Mouse (Mus musculus) liver, embryonic 11.5 days (tissue): Measurements from ENCODE around the gene Wdr5b. TPM values are rescaled to one million over a fixed set of nuclear protein-coding genes. Genes with fewer than 3 reads are reported as not detected.
"Not testable (repeated sequence)": the region's sequence is repeated elsewhere in the genome, so short reads cannot be mapped to it uniquely, and the experiment has no call there.

Source experiments
- ATAC-seq: fragments of 200-750 bp; cut with Nextera tagmentation; replicated peaks from 2 replicates; pipeline ENCODE4 v1.8.0; 2017; ENCODE audit warnings: moderate number of reproducible peaks, mild to moderate bottlenecking, moderate TSS enrichment, moderate library complexity; ENCODE audit not compliant: low FRiP score
- DNase-seq: peaks from one replicate; pipeline ENCODE4 v3.0.0-alpha.2; 2017; ENCODE audit warnings: low spot score
- H3K27ac ChIP-seq: fragments of 300-500 bp; sonication (generic); 2 replicates; pipeline ENCODE4 v1.5.1; 2014; ENCODE audit warnings: mild to moderate bottlenecking, low read depth, low read length, control low read depth
- H3K27me3 ChIP-seq: fragments of 300-500 bp; sonication (generic); replicated peaks from 2 replicates; pipeline ENCODE4 v1.6.1; 2014; ENCODE audit warnings: low read length, mixed read lengths; ENCODE audit not compliant: control insufficient read depth, insufficient read depth
- H3K36me3 ChIP-seq: fragments of 300-500 bp; sonication (generic); 2 replicates; pipeline ENCODE4 v1.6.1; 2014; ENCODE audit warnings: mild to moderate bottlenecking, low read length, moderate library complexity, mixed read lengths; ENCODE audit not compliant: control insufficient read depth, insufficient read depth
- H3K4me1 ChIP-seq: fragments of 300-500 bp; sonication (generic); replicated peaks from 2 replicates; pipeline ENCODE4 v1.6.1; 2014; ENCODE audit warnings: low read length, mixed read lengths; ENCODE audit not compliant: control insufficient read depth, insufficient read depth
- H3K4me2 ChIP-seq: fragments of 300-500 bp; sonication (generic); 2 replicates; pipeline ENCODE4 v1.6.1; 2014; ENCODE audit warnings: mild to moderate bottlenecking, control low read depth, moderate library complexity
- H3K4me3 ChIP-seq: fragments of 300-500 bp; sonication (generic); 2 replicates; pipeline ENCODE4 v1.5.1; 2014; ENCODE audit warnings: low read depth, low read length, control low read depth
- H3K9ac ChIP-seq: fragments of 300-500 bp; sonication (generic); 2 replicates; pipeline ENCODE4 v1.6.1; 2014; ENCODE audit warnings: low read depth, low read length, control low read depth
- H3K9me3 ChIP-seq: fragments of 300-500 bp; sonication (generic); 2 replicates; pipeline ENCODE4 v1.6.1; 2016; ENCODE audit warnings: low read length, inconsistent platforms, mixed read lengths; ENCODE audit not compliant: control insufficient read depth
- WGBS: fragments of 180-500 bp; shearing (Covaris S2); extraction: QIAGEN DNeasy Blood & Tissue Kit; methylation state at CpG from one replicate; pipeline ENCODE4 v1.1.7; 2014; 5-methylcytosine and 5-hydroxymethylcytosine counted together
- polyA plus RNA-seq: library from polyadenylated mRNA; unstranded; fragments of >200 nt; fragmentation: Nextera tagmentation; extraction: Ambion mirVana; gene quantifications from 2 replicates; pipeline ENCODE4 v1.2.1, GENCODE M21; 2014

The Wdr5b gene
- 4.6 and 6.3 TPM in 2 replicates for polyA plus RNA-seq

GRCm38 (mm10) chr16:36040640-36041624, at the start of gene Wdr5b:
Gene Wdr5b (plus strand): TSS chr16:36041190.
- Histone ChIP-seq H3K4me1 (peaks cover 7% of the 10 kb centered on the region), H3K9ac (peak within 1 kb of the TSS; percentile 69), H3K4me2 (peak within 1 kb of the TSS; percentile 63), H3K27me3 (no peaks in the 10 kb centered on the region), H3K9me3 (no peaks in the 10 kb centered on the region), H3K27ac (peak within 1 kb of the TSS; percentile 58), H3K36me3 (peaks cover 10% of the 10 kb centered on the region), H3K4me3 (peak within 1 kb of the TSS; percentile 62)
- WGBS: 3% methylated on average over 39 of the region's 39 CpGs
- ATAC-seq (peak; percentile 95), DNase-seq (peak; percentile 82)

GRCm38 (mm10) chr16:35992391-35992790, 48.6 kb upstream of the Wdr5b start:
- Histone ChIP-seq H3K27me3 (no peaks in the 10 kb centered on the region), H3K4me3 (no peak overlapping the region), H3K4me2 (no peak overlapping the region), H3K9me3 (no peaks in the 10 kb centered on the region), H3K27ac (no peak overlapping the region), H3K36me3 (no peaks in the 10 kb centered on the region), H3K4me1 (no peaks in the 10 kb centered on the region; the same call in 1 of the 2 replicates), H3K9ac (no peak overlapping the region)
- 78% methylated on average over 1 of the region's 1 CpGs for WGBS
- no peak for DNase-seq
- ATAC-seq: no peak

- Histone ChIP-seq H3K9ac (no peak overlapping the region), H3K4me3 (no peak overlapping the region), H3K9me3 (no peaks in the 10 kb centered on the region), H3K36me3 (no peaks in the 10 kb centered on the region), H3K4me1 (no peaks in the 10 kb centered on the region; the same call in 1 of the 2 replicates), H3K27ac (no peak overlapping the region), H3K4me2 (no peak overlapping the region), H3K27me3 (no peaks in the 10 kb centered on the region)
- ATAC-seq (no peak), DNase-seq (no peak)
- 95% methylated on average over 3 of the region's 3 CpGs for WGBS
Observed at GRCm38 (mm10) chr16:35993316-35993715, 47.7 kb upstream of the Wdr5b start.

- not testable (repeated sequence) for H3K9ac ChIP-seq, H3K27ac ChIP-seq, H3K36me3 ChIP-seq, H3K9me3 ChIP-seq, H3K4me3 ChIP-seq, ATAC-seq, H3K27me3 ChIP-seq, DNase-seq, H3K4me2 ChIP-seq, H3K4me1 ChIP-seq
- 91% methylated on average over 4 of the region's 4 CpGs for WGBS
Observed at GRCm38 (mm10) chr16:35998852-35999251, 42.1 kb upstream of the Wdr5b start.

GRCm38 (mm10) chr16:36008396-36008795, 32.6 kb upstream of the Wdr5b start:
- Histone ChIP-seq H3K27me3 (no peaks in the 10 kb centered on the region), H3K4me1 (no peaks in the 10 kb centered on the region), H3K36me3 (no peaks in the 10 kb centered on the region; the same call in 1 of the 2 replicates), H3K4me3 (no peak overlapping the region), H3K4me2 (no peak overlapping the region), H3K9me3 (no peaks in the 10 kb centered on the region), H3K9ac (no peak overlapping the region), H3K27ac (no peak overlapping the region)
- WGBS: 91% methylated on average over 3 of the region's 3 CpGs
- ATAC-seq: no peak
- no peak for DNase-seq

GRCm38 (mm10) chr16:36016335-36016734, 24.7 kb upstream of the Wdr5b start:
- H3K27ac ChIP-seq: no peak overlapping the region
- no peak for ATAC-seq

GRCm38 (mm10) chr16:36028120-36028519, 12.9 kb upstream of the Wdr5b start:
- H3K36me3 ChIP-seq, H3K4me1 ChIP-seq, H3K27me3 ChIP-seq, H3K9ac ChIP-seq, H3K4me3 ChIP-seq, H3K27ac ChIP-seq, H3K9me3 ChIP-seq, DNase-seq, H3K4me2 ChIP-seq, ATAC-seq: not testable (repeated sequence)
- 94% methylated on average over 1 of the region's 2 CpGs for WGBS

More at GRCm38 (mm10) chr16:36016335-36016734, 24.7 kb upstream of the Wdr5b start:
- Histone ChIP-seq H3K27me3 (no peaks in the 10 kb centered on the region), H3K4me3 (no peak overlapping the region), H3K9me3 (no peaks in the 10 kb centered on the region), H3K9ac (no peak overlapping the region), H3K36me3 (peaks cover 9% of the 10 kb centered on the region; the same call in 1 of the 2 replicates), H3K4me2 (no peak overlapping the region), H3K4me1 (no peaks in the 10 kb centered on the region)
- 83% methylated on average over 1 of the region's 1 CpGs for WGBS
- DNase-seq: no peak

GRCm38 (mm10) chr16:36041625-36042020, 633 bp downstream of the Wdr5b start:
- ATAC-seq: no peak
- H3K36me3 ChIP-seq: peaks cover 15% of the 10 kb centered on the region
- 24% methylated on average over 11 of the region's 11 CpGs for WGBS

More at GRCm38 (mm10) chr16:36041625-36042020, 633 bp downstream of the Wdr5b start:
- peak overlapping the region; percentile 63 for H3K4me2 ChIP-seq
- no peak for DNase-seq
- H3K27me3 ChIP-seq: no peaks in the 10 kb centered on the region
- H3K9ac ChIP-seq: peak overlapping the region; percentile 69
- H3K4me1 ChIP-seq: peaks cover 7% of the 10 kb centered on the region
- H3K27ac ChIP-seq: peak overlapping the region; percentile 58
- H3K4me3 ChIP-seq: peak overlapping the region; percentile 62
- H3K9me3 ChIP-seq: no peaks in the 10 kb centered on the region
